Mouse (Mus musculus) c-Kit-negative CD71-positive TER-119-positive erythroid progenitor cells, embryonic 14.5 days (primary cell): Measurements from ENCODE around the gene Usp6nl.

Experiments
- DNase-seq: peaks from one replicate; pipeline ENCODE4 v3.0.0-alpha.2; 2013; ENCODE audit warnings: low read depth, low spot score

The Usp6nl gene

GRCm38 (mm10) chr2:6412645-6413044 is 90.2 kb downstream of the Usp6nl start:
- no peak for DNase-seq

- no peak for DNase-seq
These were observed 91.3 kb downstream of the Usp6nl start for GRCm38 (mm10) chr2:6413723-6414122.

DNA sequence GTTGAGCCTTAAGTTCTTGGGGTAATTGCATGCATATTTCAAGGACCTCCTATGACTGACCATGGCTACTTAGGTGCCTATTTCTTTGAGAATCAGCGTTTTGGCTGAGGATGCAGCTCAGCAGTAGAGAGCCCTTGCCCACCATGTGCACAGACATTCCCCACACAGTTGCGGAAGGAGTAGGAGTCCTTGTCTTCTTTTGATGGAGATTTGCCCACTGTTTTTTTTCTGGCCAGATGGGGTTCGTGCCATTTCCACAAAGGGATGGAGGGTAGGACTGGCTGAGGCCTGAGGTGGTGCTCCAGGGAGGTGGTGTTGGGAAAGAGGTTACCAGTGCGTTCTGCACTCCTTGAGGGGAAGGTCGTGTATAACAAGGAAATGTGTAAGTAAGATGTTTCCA is 91.9 kb downstream of the Usp6nl start:
- DNase-seq = no peak

GRCm38 (mm10) chr2:6417158-6417557 is 94.7 kb downstream of the Usp6nl start:
- no peak for DNase-seq

- DNase-seq = no peak
These were observed 101.4 kb downstream of the Usp6nl start for GRCm38 (mm10) chr2:6423661-6424550.

- no peak for DNase-seq
These were observed 102.4 kb downstream of the Usp6nl start for GRCm38 (mm10) chr2:6424851-6425250.

DNA sequence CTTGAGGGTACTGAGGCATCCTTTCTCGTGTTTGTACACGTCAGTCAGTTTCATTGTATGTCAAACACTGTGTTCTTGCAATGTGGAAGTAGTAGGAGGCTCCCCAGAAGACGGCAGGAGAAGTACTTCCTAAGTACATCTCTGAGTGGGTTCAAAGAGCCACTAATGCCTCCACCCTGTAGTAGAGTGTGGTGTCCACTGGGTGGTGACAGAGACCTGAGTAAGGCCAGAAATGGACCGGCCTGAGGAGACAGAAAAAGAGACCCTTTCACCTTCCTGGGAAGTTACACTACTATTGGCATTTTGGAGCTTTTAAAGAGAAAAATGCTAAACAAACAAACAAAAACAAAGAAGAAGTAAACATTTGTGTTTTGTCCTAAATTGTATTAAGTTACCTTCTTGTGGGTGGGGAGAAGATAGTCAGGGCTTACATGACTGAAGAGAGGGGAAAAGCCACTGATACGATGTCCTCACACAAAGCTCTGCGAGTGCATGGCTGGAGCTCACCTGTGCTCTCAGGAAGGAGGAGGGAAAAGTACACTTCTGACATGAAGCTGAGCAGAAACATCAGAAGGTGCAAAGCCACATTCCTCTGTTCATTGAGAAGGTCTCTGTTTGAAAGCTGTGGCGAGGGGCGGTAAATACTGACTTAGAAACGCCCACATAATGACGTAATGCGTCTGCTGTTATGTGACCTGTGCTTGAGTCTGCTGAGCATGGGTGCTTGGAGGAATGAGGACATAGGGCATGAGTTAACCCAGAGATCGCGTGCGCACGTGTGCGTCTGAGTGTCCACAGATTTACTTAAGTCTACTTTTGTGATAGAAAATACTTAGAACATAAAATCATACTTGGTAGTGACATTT is 113.9 kb downstream of the Usp6nl start:
- no peak for DNase-seq

- DNase-seq = no peak
These were observed 119.2 kb downstream of the Usp6nl start for GRCm38 (mm10) chr2:6441688-6442087.

- DNase-seq = no peak
These were observed 119.8 kb downstream of the Usp6nl start for GRCm38 (mm10) chr2:6442302-6442701.

GRCm38 (mm10) chr2:6444015-6444414 is 121.5 kb downstream of the Usp6nl start:
- DNase-seq = no peak

- DNase-seq = peak; percentile 46
These were observed 122.3 kb downstream of the Usp6nl start for GRCm38 (mm10) chr2:6444723-6445169.

- DNase-seq = no peak
These were observed 123.4 kb downstream of the Usp6nl start for GRCm38 (mm10) chr2:6445858-6446257.

GRCm38 (mm10) chr2:6448880-6449279 is 126.4 kb downstream of the Usp6nl start:
- DNase-seq = no peak

GRCm38 (mm10) chr2:6449656-6450055 is 127.2 kb downstream of the Usp6nl start:
- no peak for DNase-seq

DNA sequence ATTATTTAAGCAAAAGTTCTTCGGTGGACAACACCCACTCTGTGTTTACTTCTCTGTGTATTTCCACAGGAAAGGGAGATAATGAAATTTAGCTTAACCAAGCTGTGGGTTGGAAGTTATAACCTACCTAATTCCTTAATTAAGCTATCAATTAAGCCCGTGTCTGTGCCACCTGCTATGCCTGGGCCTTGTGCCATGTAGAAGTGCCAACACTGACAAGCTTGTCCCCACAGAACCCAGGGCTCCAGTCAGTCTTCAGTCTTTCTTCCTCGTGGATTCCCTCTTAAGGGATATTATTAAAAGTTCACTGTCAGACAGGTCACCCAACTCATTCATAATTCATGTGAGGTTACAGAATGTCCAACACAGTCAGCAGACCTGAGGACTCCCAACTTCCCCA is 128.1 kb downstream of the Usp6nl start:
- DNase-seq = no peak

DNA sequence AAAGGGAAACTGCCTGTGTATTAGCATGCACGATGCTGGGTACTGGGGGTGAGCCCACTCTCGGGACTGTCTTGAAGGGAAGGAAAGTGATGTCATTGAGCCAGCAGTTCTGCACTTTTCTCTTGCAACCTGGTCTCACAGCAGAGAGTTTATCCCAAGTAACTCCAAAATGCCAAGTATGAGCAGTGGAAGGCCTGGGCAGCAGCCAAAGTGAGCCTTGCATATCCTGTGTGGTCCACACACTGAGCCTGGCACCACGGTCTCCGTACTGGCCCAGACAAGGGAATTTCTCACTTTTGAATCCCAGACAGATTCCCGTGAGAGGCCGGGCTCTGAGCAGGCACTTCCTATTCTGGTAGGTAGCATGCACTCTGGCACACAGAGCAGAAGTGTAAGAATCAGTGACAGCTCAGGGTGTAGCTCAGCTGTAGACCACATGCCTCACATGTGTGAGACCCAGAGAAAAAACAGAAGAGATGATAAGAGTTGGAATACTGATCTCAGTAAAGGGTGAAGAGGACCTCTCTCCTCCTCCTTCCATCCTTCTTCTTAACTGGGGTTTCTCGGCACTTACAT is 132.6 kb downstream of the Usp6nl start:
- DNase-seq = no peak

- DNase-seq = no peak
These were observed 137.0 kb downstream of the Usp6nl start for GRCm38 (mm10) chr2:6459282-6460047.

- DNase-seq = no peak
These were observed 139.8 kb downstream of the Usp6nl start for GRCm38 (mm10) chr2:6462306-6462705.

DNA sequence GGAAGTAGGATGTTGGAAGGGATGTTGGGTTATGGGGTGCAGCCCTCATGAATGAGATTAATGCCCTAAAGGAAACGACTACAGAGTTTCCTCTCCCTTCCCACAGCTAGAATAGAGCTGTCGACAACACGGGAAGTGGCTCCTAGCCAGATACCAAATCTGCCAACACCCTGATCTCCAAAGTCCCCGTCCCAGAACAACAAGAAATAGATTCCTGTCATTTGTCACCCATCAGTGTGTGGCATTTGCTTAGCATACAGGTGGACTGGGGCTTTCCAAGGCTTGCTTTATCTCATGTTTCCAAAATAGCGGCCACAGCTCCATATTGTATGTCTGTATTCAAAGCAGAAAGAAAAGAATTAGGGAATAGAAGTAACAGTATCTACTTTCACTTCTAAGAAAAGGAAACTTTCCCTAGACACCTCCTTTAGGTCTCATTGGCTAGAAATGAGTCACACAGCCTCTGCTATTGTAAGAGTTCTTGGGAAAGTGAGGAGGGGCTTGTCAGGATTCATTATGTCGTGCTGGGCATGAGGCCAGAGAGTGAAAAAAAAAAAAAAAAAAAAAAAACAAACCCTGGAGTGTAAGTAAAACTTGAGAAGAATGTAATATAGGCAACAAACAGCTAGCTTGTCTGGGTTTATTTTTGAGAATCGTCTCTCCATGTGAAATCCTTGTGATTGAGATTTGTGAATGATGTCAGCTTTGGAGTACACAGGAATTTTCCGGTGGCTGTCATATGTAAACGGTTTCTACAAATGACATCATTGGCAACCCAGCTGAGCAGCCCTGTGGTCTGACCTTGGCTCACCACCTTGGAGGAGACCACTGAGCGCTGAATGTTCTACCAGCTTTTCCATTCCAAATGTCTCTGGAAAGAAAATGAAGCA is 141.6 kb downstream of the Usp6nl start:
- no peak for DNase-seq

GRCm38 (mm10) chr2:6466396-6466795 is 143.9 kb downstream of the Usp6nl start:
- no peak for DNase-seq
